Mouse (Mus musculus): Measurements from ENCODE around the gene Uck1.

Uck1 gene

DNA sequence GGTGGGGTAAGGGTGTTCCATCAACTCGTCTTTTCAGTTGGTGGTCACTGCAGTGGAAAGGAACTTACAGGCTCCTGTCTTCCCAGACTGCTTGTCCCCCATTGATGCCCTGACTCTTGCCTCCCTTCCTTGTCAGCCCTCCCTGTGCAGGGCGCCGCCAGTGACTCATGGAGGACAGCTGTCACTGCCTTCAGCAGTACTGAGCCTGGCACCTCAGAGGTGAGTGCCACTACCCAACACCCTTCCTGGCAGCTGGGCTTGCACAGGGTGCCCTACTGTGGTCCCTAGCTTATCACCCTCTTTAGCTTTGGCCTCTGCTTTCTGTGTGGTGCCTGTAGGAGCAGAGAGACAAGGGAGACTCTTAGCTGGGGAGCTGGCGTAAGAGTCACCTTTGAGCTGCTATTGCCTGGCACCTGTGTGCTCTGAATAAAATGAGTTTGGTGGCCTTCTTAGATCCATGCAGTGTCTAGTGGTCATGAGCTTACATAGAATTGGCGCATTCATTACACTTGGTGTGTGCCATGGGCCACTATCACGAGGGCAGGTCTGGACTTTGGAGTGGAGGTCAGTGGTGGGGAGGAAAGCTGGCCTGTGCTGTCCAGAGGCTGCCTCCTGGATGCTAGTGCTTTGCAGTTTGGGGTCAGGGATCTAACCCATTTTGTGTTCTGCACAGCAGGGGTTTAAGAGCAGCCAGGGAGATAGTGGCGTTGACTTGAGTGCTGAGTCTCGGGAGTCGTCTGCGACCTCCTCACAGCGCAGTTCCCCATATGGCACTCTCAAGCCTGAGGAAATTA is 41.2 kb downstream of the Uck1 start:
- DNase-seq (ENCODE audit: low read depth) = no peak

DNA sequence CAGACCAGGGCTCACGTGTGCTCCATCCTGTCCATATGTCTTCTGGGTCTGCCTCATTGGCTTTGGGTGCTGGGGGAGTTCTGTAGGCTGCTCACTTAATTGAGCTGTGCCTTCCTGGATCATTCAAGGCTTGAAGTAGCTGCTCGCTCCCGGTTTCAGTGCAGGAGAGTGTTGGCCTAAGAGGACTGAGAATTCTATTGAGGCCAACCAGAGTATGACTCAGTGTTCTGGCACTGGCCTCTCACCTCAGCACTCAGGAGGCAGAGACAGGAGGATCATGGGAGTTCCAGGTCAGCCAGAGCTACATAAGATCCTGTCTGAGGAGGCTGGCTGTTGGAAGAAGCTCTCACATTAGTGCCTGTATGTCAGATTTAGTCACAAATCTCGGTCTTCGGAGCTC is 41.8 kb downstream of the Uck1 start:
- no peak for DNase-seq (ENCODE audit: low read depth)

DNA sequence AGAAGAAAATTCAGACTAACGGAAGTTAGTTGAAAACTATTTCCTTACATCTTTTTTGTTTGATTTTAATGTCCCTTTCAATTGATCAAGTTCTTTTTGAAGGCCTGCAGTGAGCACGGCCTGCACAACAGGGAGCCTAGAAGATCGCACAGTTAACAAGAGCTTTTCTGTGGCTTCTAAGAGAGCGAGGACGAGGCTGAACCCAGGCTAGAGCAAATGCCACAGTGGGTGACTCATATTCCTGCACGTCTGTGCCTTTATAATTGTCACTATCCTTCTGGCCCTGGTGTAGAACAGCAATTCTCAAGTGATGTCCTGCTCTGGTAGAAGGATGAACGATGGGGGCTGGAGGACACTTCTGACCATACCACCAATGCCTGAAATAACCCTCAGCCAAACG is 42.3 kb downstream of the Uck1 start:
- no peak for DNase-seq (ENCODE audit: low read depth)

DNA sequence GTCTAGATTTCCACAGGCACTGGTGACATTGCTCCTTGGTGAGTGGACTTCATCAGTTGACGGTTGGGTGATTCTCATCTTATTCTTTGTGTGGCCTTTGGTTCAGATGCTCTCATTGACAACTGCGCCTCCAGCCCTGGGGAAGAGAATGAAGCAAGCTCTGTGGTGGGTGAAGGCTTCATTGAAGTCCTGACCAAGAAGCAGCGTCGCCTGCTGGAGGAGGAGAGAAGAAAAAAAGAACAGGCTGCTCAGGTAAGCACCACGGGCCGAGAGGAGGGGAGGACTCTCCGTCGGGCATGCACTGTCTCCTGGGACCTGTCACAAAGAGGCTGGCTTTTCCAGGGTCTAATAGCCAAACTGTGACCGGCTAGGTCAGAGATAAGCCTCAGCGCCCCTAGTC is 43.5 kb downstream of the Uck1 start:
- no peak for DNase-seq (ENCODE audit: low read depth)

DNA sequence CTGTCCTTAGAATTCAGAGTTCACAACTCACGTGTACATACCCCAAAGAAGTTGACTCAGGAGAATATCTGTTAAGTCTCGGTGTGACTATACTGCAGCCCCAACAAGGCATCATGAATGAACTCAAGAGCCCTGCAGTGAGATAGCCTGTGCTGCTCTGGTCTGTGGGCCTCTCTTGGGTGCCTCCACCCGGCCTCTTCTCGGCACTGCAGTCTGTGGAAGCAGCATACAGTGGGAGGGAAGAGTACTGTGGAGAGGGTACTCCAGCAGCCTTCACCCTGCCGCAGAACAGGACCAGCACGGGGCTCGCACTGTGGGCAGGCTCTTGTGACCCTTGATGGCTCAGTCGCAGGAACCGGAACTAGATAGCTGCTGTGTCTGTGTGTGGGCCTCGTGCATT is 44.4 kb downstream of the Uck1 start:
- no peak for DNase-seq (ENCODE audit: low read depth)

DNA sequence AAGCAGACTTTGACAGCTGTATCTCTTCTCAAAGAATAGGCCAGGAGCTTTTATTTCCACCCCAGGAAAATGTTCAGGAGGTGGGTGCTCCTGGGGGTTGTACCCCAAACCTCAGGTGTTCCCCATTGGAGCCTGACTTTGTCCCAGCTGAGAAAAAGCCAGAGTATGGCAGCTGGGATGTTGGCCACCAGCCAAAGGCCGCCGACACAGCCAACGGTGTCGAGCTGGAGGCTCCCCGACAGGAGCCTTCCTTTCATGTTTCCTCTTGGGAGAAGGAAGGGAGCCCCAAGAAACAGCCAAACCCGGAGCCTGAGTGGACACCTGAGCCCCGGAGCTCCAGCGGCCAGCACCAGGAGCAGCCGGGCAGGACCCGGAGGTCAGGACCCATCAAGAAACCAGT is 47.0 kb downstream of the Uck1 start:
- no peak for DNase-seq (ENCODE audit: low read depth)

DNA sequence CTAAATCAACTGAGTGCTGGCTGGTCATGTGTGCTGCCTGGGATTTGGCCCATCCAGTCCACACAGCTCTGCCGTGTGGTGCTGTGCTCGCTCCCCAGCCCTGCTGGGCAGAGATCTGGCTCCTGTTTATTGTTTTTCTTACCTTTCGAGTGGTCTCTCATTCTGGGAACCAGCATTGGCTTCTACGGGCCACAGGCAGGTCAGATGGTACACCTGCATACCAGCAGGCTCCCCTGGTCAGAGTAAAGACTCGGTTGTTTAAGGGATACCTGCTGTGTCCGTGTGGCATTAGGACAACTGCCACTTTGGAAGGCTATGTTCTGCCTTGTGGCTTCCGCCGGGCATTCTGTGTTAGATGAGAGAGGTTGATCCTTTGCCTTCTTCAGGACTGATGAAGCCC is 48.3 kb downstream of the Uck1 start:
- no peak for DNase-seq (ENCODE audit: low read depth)

DNA sequence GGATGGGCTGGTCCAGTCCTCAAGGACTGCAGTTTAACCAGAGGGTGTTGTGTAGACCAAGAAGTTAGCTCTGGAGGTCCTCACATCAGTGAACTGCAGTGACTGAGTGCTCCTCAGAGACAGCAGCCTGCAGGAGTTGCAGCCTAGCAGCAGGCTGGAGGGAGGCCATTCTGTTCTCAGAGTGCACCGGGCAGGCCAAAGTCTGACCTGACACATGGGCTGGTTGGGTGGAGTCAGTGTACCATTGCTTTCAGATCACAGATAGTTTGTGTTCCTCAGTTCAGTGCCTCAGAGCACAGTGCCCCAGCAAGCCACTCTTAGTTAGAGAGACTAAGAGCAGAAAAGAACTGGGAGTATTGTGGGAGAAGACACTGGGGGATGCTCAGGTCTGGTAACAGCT is 52.3 kb downstream of the Uck1 start:
- DNase-seq (ENCODE audit: low read depth) = no peak
